Mouse (Mus musculus): Measurements from ENCODE around the gene Prune1. TPM values are rescaled to one million over a fixed set of nuclear protein-coding genes. Genes with fewer than 3 reads are reported as not detected.

The Prune1 gene
- polyA plus RNA-seq, 1 experiment = 18.5 TPM

- Histone ChIP-seq H3K36me3 (ENCODE audit: control insufficient read depth, insufficient read depth, low read length) (peaks cover 4% of the 10 kb centered on the region; the same call in 1 of the 2 replicates), H3K4me3 (ENCODE audit: control insufficient read depth, insufficient read depth, low read length) (peak overlapping the region; percentile 74), H3K27me3 (ENCODE audit: control insufficient read depth, insufficient read depth, low read length) (no peaks in the 10 kb centered on the region), H3K27ac (ENCODE audit: control insufficient read depth, insufficient read depth, low read length) (no peak overlapping the region), H3K4me1 (replicated peaks; ENCODE audit: control insufficient read depth, insufficient read depth, low read length) (peaks cover 23% of the 10 kb centered on the region)
- under 1% methylated on average over 71 of the region's 71 CpGs for WGBS
- DNase-seq = peak; percentile 93
- TF ChIP-seq CTCF (IDR thresholded peaks at IDR 0.05; ENCODE audit: borderline replicate concordance, control insufficient read depth, extremely low read depth, insufficient read depth, low read length, poor library complexity) (peak; percentile 44; the same call in 1 of the 2 replicates), POLR2A (IDR thresholded peaks at IDR 0.05; ENCODE audit: control insufficient read depth, extremely low read depth, insufficient read depth, low read length, poor library complexity) (peak; percentile 56)
These were observed 33.4 kb upstream of the Prune1 start for GRCm38 (mm10) chr3:95315094-95315843.

GRCm38 (mm10) chr3:95314486-95315093 lies 32.7 kb upstream of the Prune1 start, which contains the start of gene Cers2:
Gene Cers2 (plus strand): TSS chr3:95314791.
- WGBS = 16% methylated on average over 27 of the region's 27 CpGs
- Histone ChIP-seq H3K4me1 (replicated peaks; ENCODE audit: control insufficient read depth, insufficient read depth, low read length) (peaks cover 23% of the 10 kb centered on the region), H3K36me3 (ENCODE audit: control insufficient read depth, insufficient read depth, low read length) (no peaks in the 10 kb centered on the region), H3K4me3 (ENCODE audit: control insufficient read depth, insufficient read depth, low read length) (peak within 1 kb of the TSS; percentile 74), H3K27me3 (ENCODE audit: control insufficient read depth, insufficient read depth, low read length) (no peaks in the 10 kb centered on the region), H3K27ac (ENCODE audit: control insufficient read depth, insufficient read depth, low read length) (no peak within 1 kb of the TSS)
- no peak for TF ChIP-seq POLR2A (IDR thresholded peaks at IDR 0.05; ENCODE audit: control insufficient read depth, extremely low read depth, insufficient read depth, low read length, poor library complexity)
- TF ChIP-seq CTCF (IDR thresholded peaks at IDR 0.05; ENCODE audit: borderline replicate concordance, control insufficient read depth, extremely low read depth, insufficient read depth, low read length, poor library complexity) = no peak
- no peak for DNase-seq

DNA sequence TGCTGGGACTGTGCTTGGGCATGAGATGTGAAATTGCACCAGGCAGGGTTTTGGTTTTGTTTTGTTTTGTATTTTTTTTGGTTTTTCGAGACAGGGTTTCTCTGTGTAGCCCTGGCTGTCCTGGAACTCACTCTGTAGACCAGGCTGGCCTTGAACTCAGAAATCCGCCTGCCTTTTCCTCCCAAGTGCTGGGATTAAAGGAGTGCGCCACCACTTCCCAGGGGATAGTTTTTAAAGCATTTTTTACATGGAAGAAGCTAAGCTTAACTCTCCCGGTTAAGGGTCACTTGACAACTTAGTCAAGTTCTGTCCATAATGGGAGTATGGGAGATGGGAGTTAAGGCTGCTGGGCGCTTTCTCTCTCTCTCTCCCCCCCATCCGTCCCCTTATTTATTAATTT lies 32.2 kb upstream of the Prune1 start:
- Histone ChIP-seq H3K4me1 (replicated peaks; ENCODE audit: control insufficient read depth, insufficient read depth, low read length) (peaks cover 23% of the 10 kb centered on the region), H3K4me3 (ENCODE audit: control insufficient read depth, insufficient read depth, low read length) (no peak overlapping the region), H3K27me3 (ENCODE audit: control insufficient read depth, insufficient read depth, low read length) (no peaks in the 10 kb centered on the region), H3K36me3 (ENCODE audit: control insufficient read depth, insufficient read depth, low read length) (no peaks in the 10 kb centered on the region), H3K27ac (ENCODE audit: control insufficient read depth, insufficient read depth, low read length) (no peak overlapping the region)
- DNase-seq = no peak
- WGBS = 88% methylated on average over 6 of the region's 6 CpGs
- no peak for TF ChIP-seq CTCF (IDR thresholded peaks at IDR 0.05; ENCODE audit: borderline replicate concordance, control insufficient read depth, extremely low read depth, insufficient read depth, low read length, poor library complexity)
- TF ChIP-seq POLR2A (IDR thresholded peaks at IDR 0.05; ENCODE audit: control insufficient read depth, extremely low read depth, insufficient read depth, low read length, poor library complexity) = no peak

- no peak overlapping the region for H3K27ac ChIP-seq (ENCODE audit: control insufficient read depth, insufficient read depth, low read length)
- H3K4me1 ChIP-seq (replicated peaks; ENCODE audit: control insufficient read depth, insufficient read depth, low read length) = peaks cover 23% of the 10 kb centered on the region
- no peak for DNase-seq
- H3K36me3 ChIP-seq (ENCODE audit: control insufficient read depth, insufficient read depth, low read length) = no peaks in the 10 kb centered on the region
- TF ChIP-seq CTCF (IDR thresholded peaks at IDR 0.05; ENCODE audit: borderline replicate concordance, control insufficient read depth, extremely low read depth, insufficient read depth, low read length, poor library complexity) (no peak), POLR2A (IDR thresholded peaks at IDR 0.05; ENCODE audit: control insufficient read depth, extremely low read depth, insufficient read depth, low read length, poor library complexity) (no peak)
- H3K27me3 ChIP-seq (ENCODE audit: control insufficient read depth, insufficient read depth, low read length) = no peaks in the 10 kb centered on the region
- WGBS = 47% methylated on average over 7 of the region's 7 CpGs
- no peak overlapping the region for H3K4me3 ChIP-seq (ENCODE audit: control insufficient read depth, insufficient read depth, low read length)
These were observed 31.6 kb upstream of the Prune1 start for GRCm38 (mm10) chr3:95313476-95313875.

DNA sequence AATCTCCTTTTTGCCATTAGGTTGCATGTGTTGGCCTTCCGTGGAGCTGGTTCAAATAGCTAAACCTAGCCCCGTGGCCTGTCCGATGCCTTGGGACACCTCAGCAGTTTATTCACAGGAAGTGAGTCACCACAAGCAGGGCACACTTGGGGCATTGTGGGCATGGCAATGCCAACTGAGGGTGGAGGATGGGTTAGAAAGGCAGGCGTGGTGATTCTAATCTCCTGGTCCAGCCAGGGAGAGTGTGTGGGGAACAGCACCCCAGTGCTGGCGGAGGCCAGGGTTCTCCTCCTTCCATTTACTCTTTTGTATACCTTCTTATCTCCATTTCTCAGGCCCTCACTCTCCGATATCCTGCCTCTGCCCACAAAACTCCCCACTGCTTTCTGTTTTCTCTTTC lies 30.7 kb upstream of the Prune1 start:
- no peaks in the 10 kb centered on the region for H3K36me3 ChIP-seq (ENCODE audit: control insufficient read depth, insufficient read depth, low read length)
- no peak overlapping the region for H3K4me3 ChIP-seq (ENCODE audit: control insufficient read depth, insufficient read depth, low read length)
- H3K4me1 ChIP-seq (replicated peaks; ENCODE audit: control insufficient read depth, insufficient read depth, low read length) = peaks cover 22% of the 10 kb centered on the region
- DNase-seq = no peak
- H3K27ac ChIP-seq (ENCODE audit: control insufficient read depth, insufficient read depth, low read length) = no peak overlapping the region
- no peak for TF ChIP-seq CTCF (IDR thresholded peaks at IDR 0.05; ENCODE audit: borderline replicate concordance, control insufficient read depth, extremely low read depth, insufficient read depth, low read length, poor library complexity)
- TF ChIP-seq POLR2A (IDR thresholded peaks at IDR 0.05; ENCODE audit: control insufficient read depth, extremely low read depth, insufficient read depth, low read length, poor library complexity) = no peak
- H3K27me3 ChIP-seq (ENCODE audit: control insufficient read depth, insufficient read depth, low read length) = no peaks in the 10 kb centered on the region
- WGBS = 17% methylated on average over 6 of the region's 6 CpGs

DNA sequence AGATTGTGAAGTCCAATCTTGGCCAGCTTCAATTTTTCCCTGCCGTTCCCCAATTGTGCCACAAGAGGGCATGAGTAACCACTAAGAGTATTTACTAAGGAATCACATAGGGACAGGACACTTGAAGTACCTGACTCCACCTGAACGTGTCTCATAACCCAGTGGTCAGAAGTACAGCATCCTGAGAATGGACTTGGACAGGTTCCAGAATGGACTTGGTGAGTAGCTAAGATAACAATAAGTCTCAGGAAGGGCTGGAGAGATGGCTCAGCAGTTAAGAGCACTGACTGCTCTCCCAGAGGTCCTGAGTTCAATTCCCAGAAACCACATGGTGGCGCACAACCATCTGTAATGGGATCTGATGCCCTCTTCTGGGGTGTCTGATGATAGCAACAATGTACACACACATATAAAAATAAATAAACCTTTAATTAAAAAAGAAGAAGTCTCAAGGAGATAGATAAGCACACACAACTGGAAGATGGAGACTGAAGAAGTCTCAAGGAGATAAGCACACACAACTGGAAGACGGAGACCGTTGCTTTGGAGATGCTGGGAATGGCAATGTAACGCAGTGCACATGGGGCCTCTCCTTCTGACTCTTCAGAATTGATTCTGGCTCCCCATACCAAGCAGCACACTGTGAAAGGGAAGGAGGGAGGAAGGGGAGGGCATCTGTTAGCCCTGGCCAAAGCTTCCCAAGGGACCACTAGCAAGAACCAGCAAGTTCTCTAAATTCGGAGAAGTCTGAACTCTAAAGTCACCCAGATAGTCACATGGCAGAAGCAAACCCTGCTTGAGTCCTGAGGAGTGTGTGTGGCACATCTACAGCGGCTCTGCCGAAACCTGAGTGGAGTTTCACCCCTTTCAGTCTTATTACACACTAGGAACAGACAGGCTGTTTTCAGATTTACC lies 29.3 kb upstream of the Prune1 start:
- H3K4me3 ChIP-seq (ENCODE audit: control insufficient read depth, insufficient read depth, low read length) = no peak overlapping the region
- no peak for TF ChIP-seq POLR2A (IDR thresholded peaks at IDR 0.05; ENCODE audit: control insufficient read depth, extremely low read depth, insufficient read depth, low read length, poor library complexity)
- no peak for TF ChIP-seq CTCF (IDR thresholded peaks at IDR 0.05; ENCODE audit: borderline replicate concordance, control insufficient read depth, extremely low read depth, insufficient read depth, low read length, poor library complexity)

More for the DNA sequence above, 29.3 kb upstream of the Prune1 start:
- 63% methylated on average over 9 of the region's 9 CpGs for WGBS
- peak; percentile 64 for DNase-seq
- no peaks in the 10 kb centered on the region for H3K36me3 ChIP-seq (ENCODE audit: control insufficient read depth, insufficient read depth, low read length)
- no peak overlapping the region for H3K27ac ChIP-seq (ENCODE audit: control insufficient read depth, insufficient read depth, low read length)
- no peaks in the 10 kb centered on the region for H3K27me3 ChIP-seq (ENCODE audit: control insufficient read depth, insufficient read depth, low read length)
- H3K4me1 ChIP-seq (replicated peaks; ENCODE audit: control insufficient read depth, insufficient read depth, low read length) = peaks cover 14% of the 10 kb centered on the region
